20 mouse cellular contexts compared by ENCODE assay signal in the genomic region with DNA sequence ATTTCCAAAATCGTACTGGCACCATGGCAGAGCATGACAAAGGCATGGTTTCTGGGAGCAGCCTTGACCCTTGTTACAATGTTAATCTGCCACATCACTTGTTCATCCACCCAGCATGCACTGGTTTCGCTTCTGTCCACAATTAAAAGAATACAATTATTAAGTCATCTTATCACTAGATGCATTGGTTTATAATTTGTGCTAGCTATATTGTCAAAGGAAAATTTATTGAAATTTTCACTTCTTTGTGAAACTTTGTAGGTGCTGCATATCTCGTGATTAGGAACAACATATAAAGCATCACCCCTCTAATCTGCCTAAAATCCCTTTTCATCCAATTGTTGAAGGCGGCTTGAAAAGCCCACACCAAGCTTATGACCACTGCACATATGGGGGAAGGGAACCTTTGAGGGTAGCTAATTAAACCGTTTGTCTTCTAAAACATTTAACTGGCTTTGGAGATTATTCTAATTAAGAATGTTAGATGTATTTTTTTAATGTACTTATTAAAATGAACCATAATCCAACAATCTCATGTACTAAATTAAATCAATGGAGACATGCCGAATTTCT. TPM values are rescaled to one million over a fixed set of nuclear protein-coding genes. Genes with fewer than 3 reads are reported as not detected.
"Had no signal": no experiment of that assay in that cellular context is flagged by ENCODE, and none has a peak within 500 bp of the region (broad histone marks: within the 10 kb centered on the region; RNA-seq: fewer than 3 reads in every experiment).

No protein-coding gene starts in this region.

- H3K4me2 ChIP-seq: liver, embryonic 12.5 days; lung, embryonic 14.5 days; neural tube, embryonic 13.5 days; neural tube, embryonic 15.5 days; stomach, embryonic 15.5 days had no signal

- H3K27ac ChIP-seq: liver, embryonic 12.5 days; liver, embryonic 14.5 days; neural tube, embryonic 13.5 days; neural tube, embryonic 15.5 days; stomach, embryonic 15.5 days; stomach, postnatal 0 days had no signal

- H3K4me3 ChIP-seq: liver, embryonic 12.5 days; myocyte; neural tube, embryonic 13.5 days; neural tube, embryonic 15.5 days; stomach, embryonic 15.5 days had no signal

- H3K27me3 ChIP-seq: liver, embryonic 12.5 days; neural tube, embryonic 15.5 days; stomach, embryonic 15.5 days had no signal

- H3K9ac ChIP-seq: liver, embryonic 12.5 days; liver, embryonic 14.5 days; lung, embryonic 14.5 days; neural tube, embryonic 13.5 days; neural tube, embryonic 15.5 days; stomach, embryonic 15.5 days had no signal

- H3K4me1 ChIP-seq: liver, embryonic 12.5 days; neural tube, embryonic 13.5 days; neural tube, embryonic 15.5 days; stomach, embryonic 15.5 days had no signal

- DNase-seq: lung, adult 18-20 months; lung, embryonic 14.5 days; lung, postnatal 10 days; lung, postnatal 4 days; midbrain, embryonic 14.5 days; right cerebral cortex, postnatal 14 days; thymus, adult 2 months; thymus, postnatal 25 days; thymus, postnatal 4 days had no signal

- ATAC-seq: liver, embryonic 12.5 days had no signal

- H3K9me3 ChIP-seq: liver, embryonic 12.5 days; neural tube, embryonic 13.5 days; neural tube, embryonic 15.5 days; stomach, embryonic 15.5 days had no signal

- H3K36me3 ChIP-seq: liver, embryonic 12.5 days; neural tube, embryonic 13.5 days; neural tube, embryonic 15.5 days; stomach, embryonic 15.5 days had no signal

RNA-seq across cellular contexts. Expression of gene Otx1, which starts 37.2 kb away (rescaled TPM):
- polyA plus RNA-seq: liver, adult 2 months; liver, embryonic 12.5 days; liver, embryonic 14.5 days; liver, embryonic 16.5 days; neural tube, embryonic 11.5 days; neural tube, embryonic 13.5 days; neural tube, embryonic 15.5 days; spleen, adult 2 months; stomach, postnatal 0 days had no signal
